1 mouse cellular context compared by ENCODE assay signal in genomic region chr7:27197634-27198033, GRCm38 (mm10).
TF ChIP-seq lines count a peak whose summit lies in the region.

No protein-coding gene starts in this region.

TF ChIP-seq in ES-E14, 5 proteins besides CTCF, POLR2A, EP300 and RAD21:
- TF ChIP-seq ZC3H11A (IDR thresholded peaks at IDR 0.05; ENCODE audit: borderline replicate concordance, low read depth, low read length) (no peak), HCFC1 (IDR thresholded peaks at IDR 0.05; ENCODE audit: borderline replicate concordance, insufficient read depth, low read length) (no peak), MAFK (IDR thresholded peaks at IDR 0.05; ENCODE audit: insufficient read depth, low read depth, low read length) (no peak), CHD2 (IDR thresholded peaks at IDR 0.05; ENCODE audit: low read depth, low read length) (no peak), ZNF384 (IDR thresholded peaks at IDR 0.05; ENCODE audit: low read depth, low read length) (no peak)
